Mouse (Mus musculus) liver, embryonic 15.5 days (tissue): ENCODE measurements around the gene Cdc42bpa. TPM values are rescaled to one million over a fixed set of nuclear protein-coding genes. Genes with fewer than 3 reads are reported as not detected.

Source experiments
- ATAC-seq: fragments of 200-750 bp; cut with Nextera tagmentation; 2 replicates; pipeline ENCODE4 v1.8.0; 2017; ENCODE audit warnings: moderate number of reproducible peaks, mild to moderate bottlenecking, moderate library complexity; ENCODE audit not compliant: insufficient read depth
- H3K27ac ChIP-seq: fragments of 300-500 bp; sonication (generic); replicated peaks from 2 replicates; pipeline ENCODE4 v1.5.1; 2015; ENCODE audit warnings: mild to moderate bottlenecking, inconsistent platforms
- H3K27me3 ChIP-seq: fragments of 300-500 bp; sonication (generic); 2 replicates; pipeline ENCODE4 v1.6.1; 2015; ENCODE audit warnings: mild to moderate bottlenecking, inconsistent platforms
- H3K36me3 ChIP-seq: fragments of 300-500 bp; sonication (generic); replicated peaks from 2 replicates; pipeline ENCODE4 v1.6.1; 2015; ENCODE audit warnings: moderate library complexity, mild to moderate bottlenecking, inconsistent platforms
- H3K4me1 ChIP-seq: fragments of 300-500 bp; sonication (generic); replicated peaks from 2 replicates; pipeline ENCODE4 v1.6.1; 2015; ENCODE audit warnings: inconsistent platforms
- H3K4me2 ChIP-seq: fragments of 300-500 bp; sonication (generic); 2 replicates; pipeline ENCODE4 v1.6.1; 2015; ENCODE audit warnings: moderate library complexity, mild to moderate bottlenecking, inconsistent platforms
- H3K4me3 ChIP-seq: fragments of 300-500 bp; sonication (generic); replicated peaks from 2 replicates; pipeline ENCODE4 v1.5.1; 2015; ENCODE audit warnings: mild to moderate bottlenecking, inconsistent platforms
- H3K9ac ChIP-seq: fragments of 300-500 bp; sonication (generic); 2 replicates; pipeline ENCODE4 v1.6.1; 2015; ENCODE audit warnings: moderate library complexity, mild to moderate bottlenecking, inconsistent platforms
- H3K9me3 ChIP-seq: fragments of 300-500 bp; sonication (generic); replicated peaks from 2 replicates; pipeline ENCODE4 v1.6.1; 2016; ENCODE audit warnings: inconsistent platforms
- WGBS: fragments of 180-500 bp; shearing (Covaris S2); methylation state at CpG from one replicate; pipeline ENCODE4 v1.1.7; 2015; ENCODE audit warnings: mixed read lengths; ENCODE audit not compliant: insufficient replicate concordance; 5-methylcytosine and 5-hydroxymethylcytosine counted together
- polyA plus RNA-seq: library from polyadenylated mRNA; unstranded; fragments of >200 nt; fragmentation: Nextera tagmentation; extraction: Ambion mirVana; gene quantifications from 2 replicates; pipeline ENCODE4 v1.2.1, GENCODE M21; 2015

The Cdc42bpa gene
- polyA plus RNA-seq, 1 experiment from 2014 or later = 8.8 TPM

DNA sequence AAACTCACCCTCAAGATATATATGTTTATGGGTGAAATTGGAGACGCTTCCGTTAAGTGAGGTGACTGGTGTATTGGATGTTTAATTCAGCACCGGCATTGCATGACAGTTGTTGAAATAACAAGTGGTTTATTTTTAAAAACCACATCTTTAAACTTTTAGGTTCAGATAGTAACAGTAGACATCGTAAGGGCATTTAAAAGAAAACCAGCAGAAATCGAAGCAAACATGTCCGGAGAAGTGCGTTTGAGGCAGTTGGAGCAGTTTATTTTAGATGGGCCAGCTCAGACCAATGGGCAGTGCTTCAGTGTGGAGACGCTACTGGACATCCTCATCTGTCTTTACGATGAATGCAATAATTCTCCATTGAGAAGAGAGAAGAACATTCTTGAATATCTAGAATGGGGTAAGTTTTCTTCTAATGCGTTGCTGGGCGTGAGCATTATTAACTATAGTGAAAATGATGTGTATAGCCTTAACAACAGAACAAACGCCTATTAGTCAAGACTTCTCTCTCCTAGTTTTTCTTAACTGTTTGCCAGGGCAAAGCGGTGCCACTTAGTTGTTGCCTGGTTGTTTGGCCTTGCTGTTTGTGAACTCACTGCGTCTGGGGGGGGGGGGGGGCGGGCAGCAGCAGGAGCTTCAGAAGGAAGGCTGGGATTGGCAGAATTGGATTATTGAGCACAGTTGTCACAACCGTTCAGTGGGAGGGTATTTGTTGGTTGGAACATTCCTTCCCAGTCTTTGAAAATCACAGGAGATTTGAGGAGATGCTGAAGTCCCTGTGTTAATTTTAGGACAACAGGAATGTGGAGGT lies 818 bp downstream of the Cdc42bpa start:
- 2% methylated on average over 16 of the region's 16 CpGs for WGBS
- Histone ChIP-seq H3K4me2 (peak overlapping the region; percentile 95), H3K4me3 (peak overlapping the region; percentile 93), H3K27ac (peak overlapping the region; percentile 54), H3K27me3 (peaks cover 9% of the 10 kb centered on the region), H3K36me3 (no peaks in the 10 kb centered on the region), H3K9me3 (no peaks in the 10 kb centered on the region), H3K4me1 (peaks cover 28% of the 10 kb centered on the region), H3K9ac (peak overlapping the region; percentile 95)
- no peak for ATAC-seq

DNA sequence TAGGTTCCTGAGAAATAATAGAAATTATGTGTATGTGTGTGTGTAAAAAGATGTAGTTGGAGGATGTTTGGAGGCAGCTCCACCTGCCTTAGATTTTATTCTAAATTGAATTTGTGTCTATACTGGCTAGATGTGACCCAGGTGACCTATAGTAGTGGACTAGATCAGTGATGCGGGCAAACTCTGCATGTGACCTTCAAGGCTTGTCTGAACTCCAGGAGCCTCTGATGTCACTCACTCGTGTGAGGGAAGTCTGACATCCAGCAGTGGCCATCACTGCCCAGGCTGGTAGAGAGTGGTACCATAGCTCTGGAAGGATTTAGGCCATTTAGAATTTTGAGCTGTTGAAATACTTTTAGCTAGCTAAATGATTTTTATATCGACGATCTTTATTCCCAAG lies 1.5 kb downstream of the Cdc42bpa start:
- peaks cover 28% of the 10 kb centered on the region for H3K4me1 ChIP-seq
- H3K27me3 ChIP-seq = peaks cover 6% of the 10 kb centered on the region
- no peak for ATAC-seq
- H3K4me2 ChIP-seq = peak overlapping the region; percentile 95
- peak overlapping the region; percentile 95 for H3K9ac ChIP-seq
- peak overlapping the region; percentile 93 for H3K4me3 ChIP-seq
- H3K27ac ChIP-seq = peak overlapping the region; percentile 54; the same call in 1 of the 2 replicates
- no peaks in the 10 kb centered on the region for H3K36me3 ChIP-seq
- 45% methylated on average over 4 of the region's 4 CpGs for WGBS
- no peaks in the 10 kb centered on the region for H3K9me3 ChIP-seq

DNA sequence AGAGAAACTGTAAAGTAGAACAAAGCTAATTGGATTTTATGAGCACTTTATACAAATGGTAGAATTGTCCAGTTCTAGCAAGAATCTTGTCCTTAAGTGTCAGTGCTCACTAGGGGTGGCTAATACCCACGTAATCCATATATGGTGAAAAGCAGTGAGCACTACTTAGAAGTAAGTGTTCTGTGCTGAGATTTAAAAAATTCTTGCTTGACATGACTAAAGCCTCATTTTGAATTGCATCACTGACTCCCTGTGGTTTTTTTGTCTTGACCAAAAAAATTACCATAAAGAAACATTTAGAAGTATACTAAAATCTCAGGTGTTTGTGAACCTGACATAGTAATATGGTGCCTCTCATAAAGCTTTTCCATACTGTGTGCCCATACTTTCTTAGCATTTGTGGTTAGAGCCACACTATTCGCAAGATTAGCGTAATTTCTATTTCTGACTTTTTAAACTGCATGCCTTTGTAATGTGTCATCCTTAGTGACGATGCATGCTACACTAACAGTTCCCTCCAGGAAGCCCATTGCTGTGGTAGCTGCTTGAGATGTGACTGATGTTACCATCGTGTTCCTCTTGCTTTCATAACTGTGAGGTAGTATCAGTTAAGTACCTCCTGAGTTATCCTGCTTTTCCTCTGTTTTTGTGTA lies 9.6 kb downstream of the Cdc42bpa start:
- H3K27ac ChIP-seq = no peak overlapping the region
- no peaks in the 10 kb centered on the region for H3K36me3 ChIP-seq
- 60% methylated on average over 5 of the region's 5 CpGs for WGBS
- peaks cover 27% of the 10 kb centered on the region for H3K4me1 ChIP-seq
- H3K4me3 ChIP-seq = no peak overlapping the region
- no peak overlapping the region for H3K4me2 ChIP-seq
- no peaks in the 10 kb centered on the region for H3K27me3 ChIP-seq
- no peak for ATAC-seq
- H3K9me3 ChIP-seq = no peaks in the 10 kb centered on the region
- no peak overlapping the region for H3K9ac ChIP-seq

DNA sequence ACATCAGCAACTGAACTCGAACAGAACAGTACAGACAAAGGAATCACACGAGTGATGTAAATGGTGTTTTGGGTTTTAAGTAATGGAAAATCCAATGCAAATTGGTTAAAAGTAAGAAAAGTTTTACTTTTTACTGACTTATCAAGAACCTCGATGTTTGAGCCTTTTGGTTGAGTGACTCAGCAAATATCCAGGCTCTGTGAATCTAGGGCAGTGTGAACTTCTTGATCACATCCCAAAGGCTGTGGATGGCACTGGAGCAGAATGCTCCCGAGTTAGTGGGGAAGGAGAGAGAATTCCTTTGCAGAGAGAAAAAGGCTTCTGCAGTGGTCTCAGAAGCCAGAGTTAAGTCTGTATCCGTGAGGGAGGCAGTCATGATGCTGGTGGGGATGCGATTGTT lies 14.7 kb downstream of the Cdc42bpa start:
- Histone ChIP-seq H3K27me3 (no peaks in the 10 kb centered on the region), H3K4me1 (peaks cover 64% of the 10 kb centered on the region), H3K27ac (peak overlapping the region; percentile 81), H3K9ac (0 out of 2 replicates have a peak overlapping the region, but pooled peaks have one; percentile 38), H3K4me3 (peak overlapping the region; percentile 44), H3K9me3 (no peaks in the 10 kb centered on the region), H3K4me2 (peak overlapping the region; percentile 72), H3K36me3 (no peaks in the 10 kb centered on the region)
- ATAC-seq = peak; percentile 74
- WGBS = 52% methylated on average over 6 of the region's 6 CpGs

DNA sequence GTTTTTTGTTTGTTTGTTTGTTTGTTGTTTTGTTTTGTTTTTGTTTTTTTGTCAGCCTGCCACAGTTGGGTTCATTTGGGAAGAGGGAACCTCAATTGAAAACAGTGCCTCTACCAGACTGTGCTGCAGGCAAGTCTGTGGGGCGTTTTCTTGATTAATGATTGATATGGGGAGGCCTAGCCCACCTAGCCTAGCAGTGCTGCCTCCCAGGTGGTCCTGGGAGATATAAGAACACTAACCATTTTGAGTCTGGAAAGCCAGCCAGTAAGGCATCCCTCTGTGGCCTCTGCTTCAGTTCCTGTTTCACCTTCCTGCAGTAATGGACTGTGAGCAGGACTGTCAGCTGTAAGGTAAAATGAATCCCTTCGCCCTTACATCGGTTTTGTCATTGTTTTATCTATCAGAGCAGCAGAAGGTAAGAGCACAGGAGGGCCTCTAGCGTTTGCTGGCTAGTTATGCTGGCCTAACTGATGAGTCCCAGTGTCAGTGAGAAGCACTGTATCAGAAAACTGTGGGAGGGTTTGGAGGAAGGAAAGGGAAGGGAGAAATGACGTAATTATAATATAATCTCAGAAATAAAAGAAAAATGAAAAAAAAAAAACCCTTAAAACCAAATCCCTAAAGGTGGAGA lies 15.5 kb downstream of the Cdc42bpa start:
- no peaks in the 10 kb centered on the region for H3K36me3 ChIP-seq
- peak; percentile 93 for ATAC-seq
- H3K4me2 ChIP-seq = peak overlapping the region; percentile 72
- no peaks in the 10 kb centered on the region for H3K9me3 ChIP-seq
- H3K4me1 ChIP-seq = peaks cover 64% of the 10 kb centered on the region
- no peaks in the 10 kb centered on the region for H3K27me3 ChIP-seq
- peak overlapping the region; percentile 44 for H3K4me3 ChIP-seq
- H3K27ac ChIP-seq = peak overlapping the region; percentile 81
- 15% methylated on average over 5 of the region's 5 CpGs for WGBS
- H3K9ac ChIP-seq = peak overlapping the region; percentile 38; the same call in 1 of the 2 replicates

DNA sequence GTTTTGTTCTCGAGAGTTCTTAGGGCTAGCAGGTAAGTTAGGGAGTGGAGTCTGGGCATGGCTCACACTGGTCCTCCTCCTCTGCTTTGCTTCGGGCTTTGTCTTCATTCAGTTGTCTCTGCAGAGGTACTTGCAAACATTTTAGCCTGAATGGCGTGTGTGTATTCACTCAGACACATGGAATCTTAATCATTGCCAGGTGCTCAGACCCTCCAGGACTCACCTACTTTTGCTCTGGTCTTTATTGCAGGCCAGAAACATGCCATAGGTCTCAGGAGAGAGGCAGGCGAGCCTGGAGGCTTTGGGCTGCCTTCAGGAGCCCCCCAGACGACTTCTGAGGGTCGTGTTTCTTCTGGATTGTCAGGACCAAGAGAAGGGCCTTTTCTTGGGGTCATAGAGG lies 17.2 kb downstream of the Cdc42bpa start:
- Histone ChIP-seq H3K4me2 (peak overlapping the region; percentile 72), H3K4me3 (no peak overlapping the region), H3K9me3 (0 out of 2 replicates have a peak, but pooled peaks cover 6% of the 10 kb centered on the region), H3K9ac (peak overlapping the region; percentile 11; the same call in 1 of the 2 replicates), H3K4me1 (peaks cover 70% of the 10 kb centered on the region), H3K27me3 (no peaks in the 10 kb centered on the region), H3K36me3 (no peaks in the 10 kb centered on the region), H3K27ac (peak overlapping the region; percentile 26)
- ATAC-seq = no peak
- 69% methylated on average over 6 of the region's 6 CpGs for WGBS

DNA sequence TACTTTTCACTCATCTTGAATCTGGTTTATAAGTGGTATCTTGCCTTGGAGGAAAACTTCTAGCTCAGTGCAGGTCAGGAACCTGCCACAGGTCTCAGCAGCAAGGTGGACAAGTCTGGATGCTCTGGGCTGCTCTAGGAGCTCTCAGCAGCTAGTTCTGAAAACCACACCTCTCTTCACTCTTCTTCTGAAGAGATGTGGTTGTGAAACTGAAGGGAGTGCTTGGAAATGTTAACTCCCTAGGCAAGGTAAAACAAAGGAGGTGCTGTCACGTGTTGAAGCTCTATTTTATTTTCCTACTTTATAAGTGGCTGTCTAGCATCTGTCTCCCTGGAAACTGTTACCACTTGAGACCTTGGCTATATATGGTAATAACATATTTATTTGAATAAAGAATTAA lies 18.5 kb downstream of the Cdc42bpa start:
- 73% methylated on average over 1 of the region's 1 CpGs for WGBS
- Histone ChIP-seq H3K4me2 (no peak overlapping the region), H3K4me3 (no peak overlapping the region), H3K36me3 (no peaks in the 10 kb centered on the region), H3K9me3 (0 out of 2 replicates have a peak, but pooled peaks cover 6% of the 10 kb centered on the region), H3K27me3 (no peaks in the 10 kb centered on the region), H3K9ac (no peak overlapping the region), H3K4me1 (peaks cover 59% of the 10 kb centered on the region), H3K27ac (no peak overlapping the region)
- no peak for ATAC-seq

DNA sequence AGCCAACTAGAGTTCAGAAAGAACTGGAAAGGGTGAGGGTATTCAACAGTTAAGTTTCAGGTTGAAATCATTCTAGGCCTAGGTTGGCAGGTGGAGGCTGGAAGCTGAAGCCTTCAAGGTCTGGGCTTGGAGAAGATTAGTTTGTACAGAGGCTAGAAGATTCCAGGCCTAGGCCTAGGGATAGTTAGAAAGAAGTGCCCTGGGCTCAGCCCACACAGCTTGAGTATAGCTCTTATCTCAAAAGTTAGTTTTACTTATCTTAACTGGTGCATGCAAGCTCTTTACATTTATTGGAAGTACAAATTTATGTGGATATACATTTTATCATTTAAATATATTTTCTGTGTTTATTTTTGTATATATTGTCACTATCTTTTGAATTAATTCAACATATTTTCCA lies 21.4 kb downstream of the Cdc42bpa start:
- Histone ChIP-seq H3K36me3 (no peaks in the 10 kb centered on the region), H3K4me1 (peaks cover 41% of the 10 kb centered on the region), H3K27me3 (no peaks in the 10 kb centered on the region), H3K27ac (no peak overlapping the region), H3K4me3 (no peak overlapping the region), H3K9ac (no peak overlapping the region), H3K4me2 (no peak overlapping the region), H3K9me3 (0 out of 2 replicates have a peak, but pooled peaks cover 6% of the 10 kb centered on the region)
- ATAC-seq = peak; percentile 40; the same call in 1 of the 2 replicates

DNA sequence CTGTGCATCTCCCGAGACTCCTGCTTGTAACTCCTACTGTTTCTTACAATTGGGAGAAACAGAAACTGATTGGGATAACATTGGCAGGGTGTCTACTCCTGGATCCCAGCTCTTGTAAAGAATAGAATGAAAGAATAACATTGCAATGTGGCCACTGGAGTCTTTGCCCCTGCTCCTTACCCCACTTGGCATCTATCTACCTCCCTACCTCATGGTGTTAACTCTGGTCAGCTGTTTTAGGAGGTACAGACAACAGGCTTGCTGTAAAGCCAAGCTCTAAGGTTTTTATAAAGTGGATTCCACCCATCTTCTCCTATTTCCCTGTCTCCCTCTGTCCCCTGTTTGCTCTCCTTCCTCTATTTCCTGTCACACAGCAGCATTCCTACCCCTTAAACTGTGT lies 21.9 kb downstream of the Cdc42bpa start:
- WGBS = 60% methylated on average over 1 of the region's 1 CpGs
- Histone ChIP-seq H3K36me3 (no peaks in the 10 kb centered on the region), H3K9ac (no peak overlapping the region), H3K4me1 (peaks cover 36% of the 10 kb centered on the region), H3K4me2 (no peak overlapping the region), H3K27me3 (no peaks in the 10 kb centered on the region), H3K9me3 (0 out of 2 replicates have a peak, but pooled peaks cover 6% of the 10 kb centered on the region), H3K4me3 (no peak overlapping the region), H3K27ac (0 out of 2 replicates have a peak overlapping the region, but pooled peaks have one; percentile 4)
- no peak for ATAC-seq

DNA sequence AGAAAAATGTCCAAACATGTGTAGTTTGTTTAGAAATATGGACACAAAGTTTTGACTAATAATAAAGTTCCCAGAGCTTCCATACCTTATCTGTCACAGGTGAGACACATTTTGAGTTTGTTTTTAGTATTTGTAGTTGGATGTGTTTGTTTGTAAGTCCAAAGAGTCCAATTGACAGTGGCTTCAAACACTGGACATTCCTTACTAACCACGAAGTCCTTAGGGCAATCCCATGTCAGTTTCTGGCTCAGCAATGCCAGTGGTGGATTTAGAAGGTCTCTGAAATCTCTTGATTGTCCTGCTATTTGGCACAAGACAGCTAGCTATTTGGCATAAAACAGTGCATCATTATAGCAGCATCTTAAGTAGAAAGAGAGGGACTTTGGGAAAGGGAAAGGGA lies 22.7 kb downstream of the Cdc42bpa start:
- Histone ChIP-seq H3K27me3 (no peaks in the 10 kb centered on the region), H3K9ac (no peak overlapping the region), H3K27ac (no peak overlapping the region), H3K4me2 (no peak overlapping the region), H3K9me3 (0 out of 2 replicates have a peak, but pooled peaks cover 6% of the 10 kb centered on the region), H3K4me3 (no peak overlapping the region), H3K36me3 (no peaks in the 10 kb centered on the region), H3K4me1 (peaks cover 29% of the 10 kb centered on the region)
- 75% methylated on average over 1 of the region's 1 CpGs for WGBS
- ATAC-seq = no peak

DNA sequence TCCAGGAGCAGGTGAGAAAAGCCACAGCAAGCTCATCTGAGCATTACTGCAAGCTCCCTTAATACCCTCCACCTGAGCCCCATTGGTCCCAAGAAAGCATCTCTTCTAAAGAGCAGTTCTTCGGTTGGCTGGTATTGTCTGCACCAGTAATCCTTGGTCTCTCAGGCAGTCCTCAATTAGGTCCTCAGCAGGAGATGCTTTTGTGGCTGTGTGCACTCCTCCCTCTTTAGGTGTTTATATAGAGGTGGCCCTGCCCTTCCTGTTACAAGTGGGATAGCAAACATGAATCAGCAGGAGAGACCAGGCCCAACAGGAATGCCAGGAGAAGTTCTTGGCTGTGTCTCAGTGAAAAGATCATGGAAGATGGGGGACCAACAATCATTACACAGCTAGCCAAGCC lies 23.9 kb downstream of the Cdc42bpa start:
- WGBS = 89% methylated on average over 1 of the region's 1 CpGs
- no peak for ATAC-seq
- H3K27me3 ChIP-seq = no peaks in the 10 kb centered on the region

More for the DNA sequence above, 23.9 kb downstream of the Cdc42bpa start:
- Histone ChIP-seq H3K4me3 (no peak overlapping the region), H3K36me3 (no peaks in the 10 kb centered on the region), H3K9me3 (0 out of 2 replicates have a peak, but pooled peaks cover 6% of the 10 kb centered on the region), H3K27ac (no peak overlapping the region), H3K4me2 (no peak overlapping the region), H3K4me1 (peaks cover 21% of the 10 kb centered on the region), H3K9ac (no peak overlapping the region)
